Mouse (Mus musculus): ENCODE results near the gene Nrbf2.

GRCm38 (mm10) chr10:67264852-67265251 lies 20.3 kb downstream of the Nrbf2 start:
- peak; percentile 37; the same call in 1 of the 2 replicates for TF ChIP-seq CTCF (IDR thresholded peaks at IDR 0.05; ENCODE audit: control insufficient read depth, insufficient read depth, low read length)
- no peak for TF ChIP-seq POLR2A (IDR thresholded peaks at IDR 0.05; ENCODE audit: borderline replicate concordance, control insufficient read depth, low read depth, low read length)
